Mouse (Mus musculus) T-cell, adult 2 months (primary cell): Measurements from ENCODE around the gene Aldh8a1.
"Not testable (repeated sequence)": the region's sequence is repeated elsewhere in the genome, so short reads cannot be mapped to it uniquely, and the experiment has no call there.

Experiments used
- DNase-seq: peaks from one replicate; pipeline ENCODE4 v3.0.0; 2022; ENCODE audit warnings: low spot score

The Aldh8a1 gene

DNA sequence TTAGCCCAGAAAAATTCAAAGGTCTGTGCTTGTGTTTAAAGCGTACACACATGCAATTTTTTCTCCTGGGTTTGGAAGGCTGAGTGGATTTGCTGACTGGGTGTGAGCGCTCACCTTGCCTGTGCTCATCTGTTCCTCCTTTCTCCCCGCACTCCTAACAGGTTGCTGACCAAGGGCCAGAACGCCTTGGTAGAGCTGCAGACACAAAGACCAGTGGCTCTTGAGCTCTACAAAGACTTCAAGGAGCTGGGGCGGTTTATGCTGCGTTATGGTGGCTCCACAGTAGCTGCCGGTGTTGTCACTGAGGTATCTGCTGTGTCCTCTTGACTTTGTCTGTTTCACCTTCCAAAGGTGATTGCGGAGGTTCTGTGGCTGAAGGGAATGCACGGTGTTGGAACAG is 9.6 kb upstream of the Aldh8a1 start:
- DNase-seq, result no peak

DNA sequence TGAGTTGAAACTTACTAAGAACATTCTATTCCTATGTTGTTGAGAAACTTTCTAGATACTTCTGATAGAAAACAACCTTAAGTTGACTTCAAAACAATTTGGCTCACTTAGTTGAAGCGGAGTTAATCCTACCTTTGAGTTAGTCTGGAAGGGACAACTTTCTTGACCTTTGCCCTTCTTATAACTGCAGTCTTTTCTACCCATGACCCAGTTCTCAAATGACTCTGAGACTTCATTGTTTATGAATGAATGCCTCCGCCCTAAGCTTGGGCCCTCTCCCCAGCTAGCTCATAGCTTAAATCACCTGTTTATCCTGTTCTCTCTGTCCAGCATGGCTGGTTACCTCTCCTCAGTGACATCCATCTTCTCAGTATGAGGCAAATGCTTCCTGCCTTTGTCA is 7.5 kb upstream of the Aldh8a1 start:
- DNase-seq, result no peak

DNA sequence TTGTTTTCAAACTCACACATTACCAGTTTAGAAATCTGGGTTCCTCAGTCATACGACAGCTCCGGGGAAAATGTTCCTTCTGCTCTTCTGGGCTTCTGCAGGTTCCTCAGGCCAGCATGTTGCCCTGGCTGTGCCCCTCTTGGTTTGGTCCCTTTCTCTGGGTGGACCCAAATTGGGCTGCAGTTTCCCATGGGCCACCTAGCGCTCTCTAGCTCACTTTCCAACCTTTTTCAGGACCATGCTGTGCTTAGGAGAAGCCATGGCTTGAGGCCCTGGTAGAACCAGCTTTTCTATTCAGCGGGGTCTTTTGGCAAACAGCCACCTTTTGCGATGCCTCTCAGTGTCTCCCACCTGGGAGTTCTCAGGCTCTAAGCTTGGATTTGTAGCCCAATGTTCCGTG is 4.8 kb upstream of the Aldh8a1 start:
- no peak for DNase-seq

- DNase-seq, result peak; percentile 6
These were observed 1.3 kb downstream of the Aldh8a1 start for GRCm38 (mm10) chr10:21378196-21378944.

GRCm38 (mm10) chr10:21382914-21383313 is 5.8 kb downstream of the Aldh8a1 start:
- peak; percentile 56 for DNase-seq

- no peak for DNase-seq
These were observed 8.1 kb downstream of the Aldh8a1 start for GRCm38 (mm10) chr10:21385111-21385663.

DNA sequence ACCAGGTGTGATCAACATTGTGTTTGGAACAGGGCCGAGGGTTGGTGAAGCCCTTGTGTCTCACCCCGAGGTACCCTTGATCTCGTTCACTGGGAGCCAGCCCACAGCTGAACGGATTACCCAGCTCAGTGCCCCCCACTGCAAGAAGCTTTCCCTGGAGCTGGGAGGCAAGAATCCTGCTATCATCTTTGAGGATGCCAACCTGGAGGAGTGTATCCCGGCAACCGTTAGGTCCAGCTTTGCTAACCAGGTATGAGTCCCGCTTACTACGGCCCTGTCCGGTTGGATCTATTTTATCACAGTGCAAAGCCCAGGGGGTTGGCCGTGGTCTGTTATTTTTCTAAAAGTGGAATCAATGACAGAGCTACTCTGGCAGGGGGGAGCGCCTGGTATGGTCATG is 12.0 kb downstream of the Aldh8a1 start:
- DNase-seq, result no peak

GRCm38 (mm10) chr10:21390440-21390839 is 13.3 kb downstream of the Aldh8a1 start:
- DNase-seq, result no peak

GRCm38 (mm10) chr10:21391286-21391685 is 14.2 kb downstream of the Aldh8a1 start:
- no peak for DNase-seq

DNA sequence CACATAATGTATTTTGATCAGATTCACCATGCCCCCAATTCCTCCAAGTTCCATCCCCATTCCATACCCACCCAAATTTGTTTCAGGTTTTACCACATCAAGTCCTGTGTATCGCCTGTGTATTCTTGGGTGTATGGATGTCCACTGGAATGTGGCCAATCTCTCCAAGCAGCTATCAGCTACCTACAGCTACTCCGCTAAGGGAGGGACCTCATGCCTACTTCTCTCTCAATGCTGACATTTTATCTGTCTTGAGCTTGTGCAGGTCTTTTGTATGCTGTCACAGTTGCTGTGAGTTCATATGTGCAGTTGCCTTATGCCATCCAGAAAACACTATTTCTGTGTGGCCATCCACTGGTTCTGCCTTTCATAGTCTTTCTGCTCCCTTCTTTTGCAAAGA is 16.3 kb downstream of the Aldh8a1 start:
- DNase-seq, result no peak

DNA sequence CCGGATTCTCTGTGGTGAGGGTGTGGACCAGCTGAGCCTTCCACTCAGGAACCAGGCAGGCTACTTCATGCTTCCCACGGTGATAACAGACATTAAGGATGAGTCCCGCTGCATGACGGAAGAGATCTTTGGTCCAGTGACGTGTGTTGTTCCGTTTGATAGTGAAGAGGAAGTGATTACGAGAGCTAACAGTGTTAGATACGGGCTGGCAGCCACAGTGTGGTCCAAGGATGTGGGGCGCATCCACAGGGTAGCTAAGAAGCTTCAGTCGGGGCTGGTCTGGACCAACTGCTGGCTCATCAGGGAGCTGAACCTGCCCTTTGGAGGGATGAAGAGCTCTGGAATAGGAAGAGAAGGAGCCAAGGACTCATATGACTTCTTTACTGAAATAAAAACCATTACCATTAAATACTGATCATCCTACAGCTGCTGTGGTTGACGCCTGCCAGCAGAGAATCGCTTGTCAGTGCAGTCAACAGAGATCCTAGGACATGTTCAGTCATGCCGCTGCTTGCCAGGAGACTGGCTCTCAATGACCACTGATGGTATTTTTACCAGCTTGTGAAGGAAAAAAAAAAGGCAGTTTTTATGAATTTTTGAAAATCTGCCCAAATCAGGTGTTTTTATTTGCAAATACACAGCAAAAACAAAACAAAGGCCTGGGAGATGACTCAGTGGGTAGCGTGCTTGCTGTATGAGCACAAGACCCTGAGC is 18.5 kb downstream of the Aldh8a1 start:
- no peak for DNase-seq

- DNase-seq, result not testable (repeated sequence)
These were observed 21.9 kb downstream of the Aldh8a1 start for GRCm38 (mm10) chr10:21398873-21399425.

DNA sequence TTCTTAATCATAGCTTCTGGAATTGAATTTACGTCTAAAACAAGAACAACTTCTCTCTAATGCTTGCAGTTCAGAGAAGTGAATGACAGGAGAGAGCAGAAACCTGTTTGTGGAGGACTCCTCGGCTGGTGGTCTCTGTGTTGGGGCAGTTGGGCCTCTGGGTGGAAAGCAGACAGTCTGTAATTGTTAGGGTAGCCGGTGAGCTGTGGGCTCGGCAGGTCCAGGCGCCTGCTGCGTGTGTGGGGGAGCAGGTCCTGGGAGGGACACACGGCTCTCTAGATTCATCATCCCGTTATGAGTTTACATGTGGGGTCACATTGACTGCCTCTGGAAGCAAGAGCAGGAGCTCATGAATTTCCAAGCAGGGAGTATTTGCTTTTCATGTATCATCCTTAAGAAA is 22.5 kb downstream of the Aldh8a1 start:
- DNase-seq, result no peak

- no peak for DNase-seq
These were observed 22.9 kb downstream of the Aldh8a1 start for GRCm38 (mm10) chr10:21400031-21400430.

- DNase-seq, result no peak
These were observed 23.4 kb downstream of the Aldh8a1 start for GRCm38 (mm10) chr10:21400453-21400852.

- no peak for DNase-seq
These were observed 24.2 kb downstream of the Aldh8a1 start for GRCm38 (mm10) chr10:21401259-21401658.

- no peak for DNase-seq
These were observed 27.7 kb downstream of the Aldh8a1 start for GRCm38 (mm10) chr10:21404822-21405221.

- DNase-seq, result no peak
These were observed 28.8 kb downstream of the Aldh8a1 start for GRCm38 (mm10) chr10:21405707-21406534.

GRCm38 (mm10) chr10:21410711-21411110 is 33.6 kb downstream of the Aldh8a1 start:
- no peak for DNase-seq

- no peak for DNase-seq
These were observed 34.6 kb downstream of the Aldh8a1 start for GRCm38 (mm10) chr10:21411621-21412205.

DNA sequence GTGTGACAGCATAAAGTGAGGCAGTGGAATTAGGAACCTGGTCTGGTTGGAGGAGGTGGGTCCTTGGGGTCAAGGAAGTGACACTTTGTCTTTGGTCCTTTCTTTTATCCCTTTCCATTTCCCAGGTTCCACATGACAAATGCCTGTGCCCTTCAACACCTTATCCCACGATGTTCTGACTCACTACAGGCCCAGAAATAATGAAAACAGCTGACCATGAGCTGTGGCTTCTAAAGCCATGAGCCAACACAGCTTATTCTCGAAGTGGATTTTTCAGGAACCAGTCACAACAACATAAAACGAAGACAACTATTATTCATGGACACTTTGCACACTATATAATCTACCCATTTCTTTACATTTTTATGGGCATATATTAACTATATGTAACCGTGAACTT is 37.9 kb downstream of the Aldh8a1 start:
- no peak for DNase-seq

GRCm38 (mm10) chr10:21416184-21416583 is 39.1 kb downstream of the Aldh8a1 start:
- no peak for DNase-seq
